Mouse (Mus musculus): ENCODE measurements at regions not wholly inside any gene's neighbourhood (a gene's known extent, or its start where the extent isn't known, plus 50 kb on each side); places are given as distances from the start of the nearest gene placed in this dataset.

DNA sequence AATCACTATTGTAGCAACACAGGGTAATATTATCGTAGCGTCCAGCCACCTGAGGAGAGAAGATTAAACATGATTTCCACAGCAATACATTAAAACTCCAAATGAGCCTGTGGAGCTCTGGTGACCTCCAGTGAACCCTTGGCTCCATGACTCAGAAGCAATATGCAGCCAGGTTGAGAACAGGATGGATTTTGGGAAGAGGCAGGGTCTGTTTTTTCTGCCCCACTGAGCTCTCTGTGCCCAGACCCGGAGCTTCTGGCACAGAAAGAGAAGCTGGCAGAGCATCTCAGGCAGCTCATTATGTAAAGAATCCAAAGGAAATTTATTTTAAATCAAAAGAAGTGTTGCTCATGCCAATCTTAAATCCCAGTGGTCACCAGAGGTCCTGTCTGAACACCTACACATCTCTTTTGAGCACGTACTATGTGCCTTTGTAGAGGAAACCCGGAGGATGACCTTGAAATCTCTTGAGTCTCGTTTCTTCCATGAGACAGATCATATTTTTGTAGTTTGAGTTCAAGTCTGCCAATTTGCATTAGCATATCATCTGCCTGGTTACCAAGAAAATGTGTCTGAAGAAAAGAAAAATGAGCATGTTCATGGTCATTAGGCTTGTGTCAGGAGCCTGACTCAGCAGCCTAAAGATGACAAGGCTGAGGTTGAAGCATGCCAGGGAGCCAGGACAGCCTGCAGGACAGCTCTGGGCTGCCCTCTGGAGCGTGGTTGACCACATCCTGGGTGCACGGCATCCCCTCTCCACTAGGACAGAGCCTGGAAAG is 219.4 kb downstream of the Adgb start:
- TF ChIP-seq POLR2A (IDR thresholded peaks at IDR 0.05; ENCODE audit: control insufficient read depth, low read depth, low read length) (no peak), CTCF (IDR thresholded peaks at IDR 0.05; ENCODE audit: control insufficient read depth, insufficient read depth, insufficient replicate concordance, low read depth, low read length) (no peak)
